Mouse (Mus musculus): Measurements from ENCODE around the gene Palmd. TPM values are rescaled to one million over a fixed set of nuclear protein-coding genes. Genes with fewer than 3 reads are reported as not detected.

Palmd gene
- polyA plus RNA-seq, 1 experiment from 2014 or later = 3.9 TPM

DNA sequence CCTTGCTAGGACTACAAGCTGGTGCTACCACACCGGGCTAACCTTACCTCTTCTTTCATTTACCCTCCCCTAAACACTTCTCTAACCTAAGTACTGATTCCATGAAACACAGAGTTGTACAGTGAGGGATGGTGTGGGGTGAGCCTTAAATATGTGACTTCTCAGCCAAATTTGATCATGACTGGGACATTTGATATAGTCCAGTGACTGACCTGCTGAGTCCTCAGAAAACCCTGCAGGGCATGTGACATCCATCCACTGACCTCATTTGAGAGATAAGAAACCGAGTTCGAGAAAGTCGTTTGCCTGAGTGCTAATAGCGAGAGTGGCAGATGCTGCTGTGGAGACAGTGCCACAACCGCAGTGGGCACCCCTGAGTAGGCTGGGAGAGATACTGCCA, 54.4 kb downstream of the Palmd start:
- ATAC-seq (replicated peaks; ENCODE audit: insufficient number of reproducible peaks, low FRiP score, low TSS enrichment, low read depth) = no peak

DNA sequence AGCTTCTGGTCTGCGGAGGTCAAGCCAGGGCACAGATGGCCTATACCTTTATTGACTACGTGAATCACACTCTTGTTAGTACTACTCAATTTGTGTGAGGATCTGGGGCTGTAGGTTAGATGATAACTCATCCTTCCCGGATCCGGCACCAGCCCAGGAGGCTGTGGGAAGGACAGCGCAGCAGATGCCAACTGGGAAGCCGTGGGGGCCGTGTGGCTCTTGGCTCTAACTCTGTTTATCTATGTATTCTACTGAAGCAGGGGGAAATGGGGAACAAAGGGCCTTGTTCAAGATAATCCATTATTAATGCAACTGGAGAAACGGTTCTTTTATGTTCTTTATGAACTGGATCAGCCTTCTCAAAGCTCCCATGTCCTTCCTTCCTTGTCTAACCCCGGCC, 62.2 kb downstream of the Palmd start:
- Histone ChIP-seq H3K4me3 (ENCODE audit: low read depth, low read length) (no peak overlapping the region), H3K27me3 (ENCODE audit: control insufficient read depth, insufficient read depth, low read length) (no peaks in the 10 kb centered on the region), H3K36me3 (replicated peaks; ENCODE audit: control insufficient read depth, insufficient read depth, low read depth, low read length) (no peaks in the 10 kb centered on the region), H3K4me1 (ENCODE audit: control insufficient read depth, insufficient read depth, low read length) (no peaks in the 10 kb centered on the region), H3K27ac (replicated peaks; ENCODE audit: low read depth, low read length) (no peak overlapping the region), H3K4me2 (ENCODE audit: low read depth, low read length) (no peak overlapping the region), H3K9ac (replicated peaks; ENCODE audit: low read length) (no peak overlapping the region), H3K9me3 (replicated peaks; ENCODE audit: control insufficient read depth, low read length) (no peaks in the 10 kb centered on the region)
- 80% methylated on average over 9 of the region's 9 CpGs for WGBS
- ATAC-seq (replicated peaks; ENCODE audit: insufficient number of reproducible peaks, low FRiP score, low TSS enrichment, low read depth) (no peak), DNase-seq (ENCODE audit: low spot score) (no peak)

More for the DNA sequence above, 54.4 kb downstream of the Palmd start:
- no peak for DNase-seq (ENCODE audit: low spot score)
- no peak overlapping the region for H3K4me2 ChIP-seq (ENCODE audit: low read depth, low read length)
- no peak overlapping the region for H3K9ac ChIP-seq (replicated peaks; ENCODE audit: low read length)
- H3K4me1 ChIP-seq (ENCODE audit: control insufficient read depth, insufficient read depth, low read length) = no peaks in the 10 kb centered on the region
- H3K36me3 ChIP-seq (replicated peaks; ENCODE audit: control insufficient read depth, insufficient read depth, low read depth, low read length) = no peaks in the 10 kb centered on the region
- 89% methylated on average over 6 of the region's 6 CpGs for WGBS
- H3K4me3 ChIP-seq (ENCODE audit: low read depth, low read length) = no peak overlapping the region
- H3K27ac ChIP-seq (replicated peaks; ENCODE audit: low read depth, low read length) = no peak overlapping the region
- H3K9me3 ChIP-seq (replicated peaks; ENCODE audit: control insufficient read depth, low read length) = no peaks in the 10 kb centered on the region
- no peaks in the 10 kb centered on the region for H3K27me3 ChIP-seq (ENCODE audit: control insufficient read depth, insufficient read depth, low read length)

GRCm38 (mm10) chr3:116905898-116906297, 62.9 kb downstream of the Palmd start:
- DNase-seq (ENCODE audit: low spot score) = no peak
- WGBS = 83% methylated on average over 16 of the region's 16 CpGs
- no peaks in the 10 kb centered on the region for H3K36me3 ChIP-seq (replicated peaks; ENCODE audit: control insufficient read depth, insufficient read depth, low read depth, low read length)
- ATAC-seq (replicated peaks; ENCODE audit: insufficient number of reproducible peaks, low FRiP score, low TSS enrichment, low read depth) = no peak
- no peak overlapping the region for H3K4me2 ChIP-seq (ENCODE audit: low read depth, low read length)
- H3K9me3 ChIP-seq (replicated peaks; ENCODE audit: control insufficient read depth, low read length) = no peaks in the 10 kb centered on the region
- no peak overlapping the region for H3K27ac ChIP-seq (replicated peaks; ENCODE audit: low read depth, low read length)
- H3K27me3 ChIP-seq (ENCODE audit: control insufficient read depth, insufficient read depth, low read length) = no peaks in the 10 kb centered on the region
- H3K4me1 ChIP-seq (ENCODE audit: control insufficient read depth, insufficient read depth, low read length) = no peaks in the 10 kb centered on the region
- H3K9ac ChIP-seq (replicated peaks; ENCODE audit: low read length) = no peak overlapping the region
- H3K4me3 ChIP-seq (ENCODE audit: low read depth, low read length) = no peak overlapping the region

DNA sequence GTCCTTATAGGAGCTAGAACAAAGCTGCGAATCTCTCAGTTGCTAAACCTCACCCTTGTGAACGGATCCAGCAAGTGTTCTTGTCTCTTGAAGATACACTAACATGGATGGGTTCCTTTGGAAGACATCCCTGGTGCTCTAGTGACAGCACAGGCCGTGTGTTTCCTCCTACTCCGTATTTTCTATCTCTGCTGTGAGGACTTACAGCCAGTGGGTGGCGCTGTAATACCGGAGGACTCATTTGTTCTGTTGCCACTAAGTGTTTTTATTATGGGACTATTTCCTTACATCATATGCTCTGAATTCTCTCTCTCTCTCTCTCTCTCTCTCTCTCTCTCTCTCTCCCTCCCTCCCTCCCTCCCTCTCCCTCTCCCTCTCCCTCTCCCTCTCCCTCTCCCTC, 64.6 kb downstream of the Palmd start:
- Histone ChIP-seq H3K4me2 (ENCODE audit: low read depth, low read length) (no peak overlapping the region), H3K27me3 (ENCODE audit: control insufficient read depth, insufficient read depth, low read length) (no peaks in the 10 kb centered on the region), H3K9me3 (replicated peaks; ENCODE audit: control insufficient read depth, low read length) (no peaks in the 10 kb centered on the region), H3K4me3 (ENCODE audit: low read depth, low read length) (no peak overlapping the region), H3K27ac (replicated peaks; ENCODE audit: low read depth, low read length) (no peak overlapping the region), H3K9ac (replicated peaks; ENCODE audit: low read length) (no peak overlapping the region), H3K4me1 (ENCODE audit: control insufficient read depth, insufficient read depth, low read length) (no peaks in the 10 kb centered on the region), H3K36me3 (replicated peaks; ENCODE audit: control insufficient read depth, insufficient read depth, low read depth, low read length) (no peaks in the 10 kb centered on the region)
- WGBS = 26% methylated on average over 6 of the region's 6 CpGs
- DNase-seq (ENCODE audit: low spot score) = peak; percentile 75
- ATAC-seq (replicated peaks; ENCODE audit: insufficient number of reproducible peaks, low FRiP score, low TSS enrichment, low read depth) = no peak

GRCm38 (mm10) chr3:116892872-116893271, 75.9 kb downstream of the Palmd start:
- no peaks in the 10 kb centered on the region for H3K9me3 ChIP-seq (replicated peaks; ENCODE audit: control insufficient read depth, low read length)
- DNase-seq (ENCODE audit: low spot score) = no peak
- H3K4me3 ChIP-seq (ENCODE audit: low read depth, low read length) = no peak overlapping the region

GRCm38 (mm10) chr3:116892206-116892563, 76.6 kb downstream of the Palmd start:
- no peak overlapping the region for H3K27ac ChIP-seq (replicated peaks; ENCODE audit: low read depth, low read length)
- H3K9me3 ChIP-seq (replicated peaks; ENCODE audit: control insufficient read depth, low read length) = no peaks in the 10 kb centered on the region
- no peak for DNase-seq (ENCODE audit: low spot score)
- ATAC-seq (replicated peaks; ENCODE audit: insufficient number of reproducible peaks, low FRiP score, low TSS enrichment, low read depth) = no peak
- no peaks in the 10 kb centered on the region for H3K36me3 ChIP-seq (replicated peaks; ENCODE audit: control insufficient read depth, insufficient read depth, low read depth, low read length)
- H3K4me3 ChIP-seq (ENCODE audit: low read depth, low read length) = no peak overlapping the region
- 85% methylated on average over 6 of the region's 6 CpGs for WGBS
- no peaks in the 10 kb centered on the region for H3K4me1 ChIP-seq (ENCODE audit: control insufficient read depth, insufficient read depth, low read length)
- no peaks in the 10 kb centered on the region for H3K27me3 ChIP-seq (ENCODE audit: control insufficient read depth, insufficient read depth, low read length)
- H3K4me2 ChIP-seq (ENCODE audit: low read depth, low read length) = no peak overlapping the region
- H3K9ac ChIP-seq (replicated peaks; ENCODE audit: low read length) = no peak overlapping the region

More at GRCm38 (mm10) chr3:116892872-116893271, 75.9 kb downstream of the Palmd start:
- WGBS = 86% methylated on average over 9 of the region's 9 CpGs
- Histone ChIP-seq H3K9ac (replicated peaks; ENCODE audit: low read length) (no peak overlapping the region), H3K4me1 (ENCODE audit: control insufficient read depth, insufficient read depth, low read length) (no peaks in the 10 kb centered on the region), H3K27me3 (ENCODE audit: control insufficient read depth, insufficient read depth, low read length) (no peaks in the 10 kb centered on the region), H3K36me3 (replicated peaks; ENCODE audit: control insufficient read depth, insufficient read depth, low read depth, low read length) (no peaks in the 10 kb centered on the region), H3K4me2 (ENCODE audit: low read depth, low read length) (no peak overlapping the region), H3K27ac (replicated peaks; ENCODE audit: low read depth, low read length) (no peak overlapping the region)
- ATAC-seq (replicated peaks; ENCODE audit: insufficient number of reproducible peaks, low FRiP score, low TSS enrichment, low read depth) = no peak

DNA sequence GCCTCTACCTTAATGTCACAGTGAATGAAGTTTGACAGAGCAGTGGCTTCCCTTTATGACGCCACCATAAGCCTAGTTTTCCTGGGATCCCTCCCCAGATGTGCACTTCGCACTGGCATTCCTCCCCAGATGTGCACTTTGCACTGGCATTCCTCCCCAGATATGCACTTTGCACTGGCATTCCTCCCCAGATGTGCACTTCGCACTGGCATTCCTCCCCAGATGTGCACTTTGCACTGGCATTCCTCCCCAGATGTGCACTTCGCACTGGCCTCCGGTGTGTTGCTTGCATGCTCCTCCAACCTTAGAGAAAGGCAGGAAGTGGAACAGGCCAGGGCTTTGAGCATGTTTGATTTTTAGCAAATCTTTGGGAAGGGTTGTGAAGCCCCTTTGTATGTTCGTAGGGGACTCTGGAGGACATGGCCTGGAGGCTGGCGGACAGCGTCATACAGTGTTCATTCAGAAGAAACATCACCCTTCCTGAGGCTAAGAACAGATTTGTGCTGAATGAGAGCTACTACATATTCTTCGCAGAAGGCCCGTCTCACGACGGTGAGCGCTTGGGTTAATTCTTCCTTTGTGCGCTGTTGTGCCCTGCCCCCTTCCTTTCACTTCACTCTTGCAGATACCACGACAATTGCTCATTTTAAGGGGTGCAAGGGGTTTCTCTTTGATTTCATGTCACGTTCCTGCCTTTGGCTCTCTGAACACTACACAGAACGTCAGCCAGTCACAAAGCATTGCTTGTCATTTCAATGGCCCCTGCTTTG, 77.2 kb downstream of the Palmd start:
- no peaks in the 10 kb centered on the region for H3K36me3 ChIP-seq (replicated peaks; ENCODE audit: control insufficient read depth, insufficient read depth, low read depth, low read length)
- no peak overlapping the region for H3K27ac ChIP-seq (replicated peaks; ENCODE audit: low read depth, low read length)
- no peaks in the 10 kb centered on the region for H3K27me3 ChIP-seq (ENCODE audit: control insufficient read depth, insufficient read depth, low read length)
- H3K9me3 ChIP-seq (replicated peaks; ENCODE audit: control insufficient read depth, low read length) = no peaks in the 10 kb centered on the region
- DNase-seq (ENCODE audit: low spot score) (no peak), ATAC-seq (replicated peaks; ENCODE audit: insufficient number of reproducible peaks, low FRiP score, low TSS enrichment, low read depth) (no peak)
- 64% methylated on average over 17 of the region's 17 CpGs for WGBS
- H3K4me2 ChIP-seq (ENCODE audit: low read depth, low read length) = no peak overlapping the region
- H3K4me1 ChIP-seq (ENCODE audit: control insufficient read depth, insufficient read depth, low read length) = no peaks in the 10 kb centered on the region
- H3K9ac ChIP-seq (replicated peaks; ENCODE audit: low read length) = no peak overlapping the region
- no peak overlapping the region for H3K4me3 ChIP-seq (ENCODE audit: low read depth, low read length)

DNA sequence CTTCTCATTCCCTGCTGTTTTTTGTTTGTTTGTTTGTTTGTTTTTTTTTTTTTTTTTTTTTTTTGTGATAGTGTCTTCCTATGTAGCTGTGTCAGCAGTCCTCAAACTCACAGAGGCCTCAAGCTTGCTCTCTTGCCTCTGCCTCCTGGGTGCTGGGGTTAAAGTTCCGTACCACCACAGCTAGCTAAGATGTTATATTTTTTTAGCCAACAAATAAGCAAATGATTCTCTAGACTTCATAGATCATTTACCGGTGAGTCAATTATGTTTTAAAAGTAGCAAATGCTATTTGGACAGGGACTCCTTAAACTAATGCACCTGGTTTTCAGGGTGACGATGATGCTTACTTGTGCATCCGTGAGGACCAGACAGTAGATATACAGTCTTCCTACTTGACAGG, 78.2 kb downstream of the Palmd start:
- Histone ChIP-seq H3K4me1 (ENCODE audit: control insufficient read depth, insufficient read depth, low read length) (no peaks in the 10 kb centered on the region), H3K27ac (replicated peaks; ENCODE audit: low read depth, low read length) (no peak overlapping the region), H3K4me2 (ENCODE audit: low read depth, low read length) (no peak overlapping the region), H3K27me3 (ENCODE audit: control insufficient read depth, insufficient read depth, low read length) (no peaks in the 10 kb centered on the region), H3K9me3 (replicated peaks; ENCODE audit: control insufficient read depth, low read length) (no peaks in the 10 kb centered on the region), H3K36me3 (replicated peaks; ENCODE audit: control insufficient read depth, insufficient read depth, low read depth, low read length) (no peaks in the 10 kb centered on the region), H3K9ac (replicated peaks; ENCODE audit: low read length) (no peak overlapping the region), H3K4me3 (ENCODE audit: low read depth, low read length) (no peak overlapping the region)
- ATAC-seq (replicated peaks; ENCODE audit: insufficient number of reproducible peaks, low FRiP score, low TSS enrichment, low read depth) = no peak
- no peak for DNase-seq (ENCODE audit: low spot score)
- 94% methylated on average over 4 of the region's 4 CpGs for WGBS
